Mouse (Mus musculus) cerebellum, adult 2 months (tissue): Measurements from ENCODE around the gene Tiam1. TPM values are rescaled to one million over a fixed set of nuclear protein-coding genes. Genes with fewer than 3 reads are reported as not detected.
A peak's percentile ranks its signal among the peaks of the same experiment; 100 is the strongest.
"Not testable (repeated sequence)": the region's sequence is repeated elsewhere in the genome, so short reads cannot be mapped to it uniquely, and the experiment has no call there.

Source experiments
- DNase-seq, 2 experiments: peaks; one replicate each; pipeline ENCODE4 v3.0.0; 2021
- H3K27ac ChIP-seq: fragments of 200-500 bp; 2 replicates; pipeline ENCODE4 v1.5.1; 2012; ENCODE audit warnings: low read length, control low read depth, inconsistent platforms; ENCODE audit not compliant: insufficient read depth
- H3K27me3 ChIP-seq: fragments of 200-500 bp; 2 replicates; pipeline ENCODE4 v1.6.1; 2012; ENCODE audit warnings: inconsistent platforms, mild to moderate bottlenecking, low read length, moderate library complexity; ENCODE audit not compliant: control insufficient read depth, insufficient read depth
- H3K4me1 ChIP-seq: fragments of 200-500 bp; 2 replicates; pipeline ENCODE4 v1.6.1; 2011; ENCODE audit warnings: low read length; ENCODE audit not compliant: control insufficient read depth, insufficient read depth
- H3K4me3 ChIP-seq: fragments of 200-500 bp; replicated peaks from 2 replicates; pipeline ENCODE3; 2011; ENCODE audit warnings: mild to moderate bottlenecking, low read depth, low read length, control low read depth; ENCODE audit not compliant: insufficient read depth
- CTCF ChIP-seq: fragments of 200-500 bp; IDR thresholded peaks from 2 replicates; pipeline ENCODE4 v1.5.1; 2011; ENCODE audit warnings: low read depth, mild to moderate bottlenecking, control low read depth, low read length, moderate library complexity, borderline replicate concordance; ENCODE audit not compliant: insufficient read depth
- POLR2A ChIP-seq: fragments of 200-500 bp; IDR thresholded peaks from 2 replicates; pipeline ENCODE4 v1.6.1; 2011; ENCODE audit warnings: low read length, control low read depth, borderline replicate concordance; ENCODE audit not compliant: insufficient read depth
- WGBS: fragments of 180-500 bp; shearing (Covaris S2); methylation state at CpG from one replicate; pipeline ENCODE4 v1.1.7; 2018; 5-methylcytosine and 5-hydroxymethylcytosine counted together
- polyA plus RNA-seq: library from polyadenylated mRNA; depleted of rRNA; stranded (reverse); fragments of >200 nt; gene quantifications from 2 replicates; pipeline ENCODE4 v1.2.3, GENCODE M21; 2012

The Tiam1 gene
- polyA plus RNA-seq, 1 experiment: 73.6 TPM

- peaks cover 42% of the 10 kb centered on the region for H3K4me1 ChIP-seq
- no peak for DNase-seq
- TF ChIP-seq POLR2A: no peak
- TF ChIP-seq CTCF: no peak
- H3K27ac ChIP-seq: no peak overlapping the region
- H3K4me3 ChIP-seq: no peak overlapping the region
- WGBS: 62% methylated on average over 14 of the region's 14 CpGs
- H3K27me3 ChIP-seq: no peaks in the 10 kb centered on the region
These were observed 58.0 kb downstream of the Tiam1 start for GRCm38 (mm10) chr16:90085580-90085979.

- peaks cover 25% of the 10 kb centered on the region; the same call in 1 of the 2 replicates for H3K4me1 ChIP-seq
- H3K27ac ChIP-seq: no peak overlapping the region
- peak; percentile 59 to 80 for DNase-seq
- TF ChIP-seq POLR2A (no peak), CTCF (no peak)
- 3% methylated on average over 1 of the region's 1 CpGs for WGBS
- H3K27me3 ChIP-seq: no peaks in the 10 kb centered on the region
- no peak overlapping the region for H3K4me3 ChIP-seq
These were observed 62.4 kb downstream of the Tiam1 start for GRCm38 (mm10) chr16:90081125-90081524.

- no peaks in the 10 kb centered on the region for H3K27me3 ChIP-seq
- H3K27ac ChIP-seq: no peak overlapping the region
- TF ChIP-seq POLR2A: no peak
- TF ChIP-seq CTCF: no peak
- DNase-seq: no peak
- H3K4me3 ChIP-seq: no peak overlapping the region
- peaks cover 13% of the 10 kb centered on the region; the same call in 1 of the 2 replicates for H3K4me1 ChIP-seq
- WGBS: 89% methylated on average over 11 of the region's 11 CpGs
These were observed 64.7 kb downstream of the Tiam1 start for GRCm38 (mm10) chr16:90078806-90079381.

- no peak overlapping the region; the same call in 1 of the 2 replicates for H3K27ac ChIP-seq
These were observed 70.1 kb downstream of the Tiam1 start for GRCm38 (mm10) chr16:90073510-90073909.

GRCm38 (mm10) chr16:90072651-90073050 is 70.9 kb downstream of the Tiam1 start:
- Histone ChIP-seq H3K4me1 (peaks cover 21% of the 10 kb centered on the region), H3K27me3 (no peaks in the 10 kb centered on the region), H3K4me3 (no peak overlapping the region), H3K27ac (no peak overlapping the region)
- WGBS: 34% methylated on average over 15 of the region's 15 CpGs
- no peak for DNase-seq
- TF ChIP-seq CTCF (no peak), POLR2A (no peak)

More at GRCm38 (mm10) chr16:90073510-90073909, 70.1 kb downstream of the Tiam1 start:
- H3K4me3 ChIP-seq: no peak overlapping the region
- TF ChIP-seq POLR2A (no peak), CTCF (no peak)
- H3K27me3 ChIP-seq: no peaks in the 10 kb centered on the region
- DNase-seq: peak in 1 of 2 experiments; percentile 37
- 45% methylated on average over 7 of the region's 7 CpGs for WGBS
- peaks cover 21% of the 10 kb centered on the region for H3K4me1 ChIP-seq

- peaks cover 21% of the 10 kb centered on the region for H3K4me1 ChIP-seq
- DNase-seq, H3K27ac ChIP-seq: not testable (repeated sequence)
These were observed 72.4 kb downstream of the Tiam1 start for GRCm38 (mm10) chr16:90071125-90071524.

GRCm38 (mm10) chr16:90070104-90070503 is 73.5 kb downstream of the Tiam1 start:
- no peak for TF ChIP-seq CTCF
- TF ChIP-seq POLR2A: no peak
- peaks cover 21% of the 10 kb centered on the region for H3K4me1 ChIP-seq
- H3K27ac ChIP-seq: no peak overlapping the region
- WGBS: 69% methylated on average over 11 of the region's 11 CpGs
- no peaks in the 10 kb centered on the region for H3K27me3 ChIP-seq
- no peak overlapping the region for H3K4me3 ChIP-seq
- DNase-seq: no peak

More at GRCm38 (mm10) chr16:90071125-90071524, 72.4 kb downstream of the Tiam1 start:
- not testable (repeated sequence) for H3K4me3 ChIP-seq, H3K27me3 ChIP-seq

- H3K4me1 ChIP-seq: peaks cover 21% of the 10 kb centered on the region
- no peak overlapping the region for H3K4me3 ChIP-seq
- WGBS: 38% methylated on average over 8 of the region's 8 CpGs
- H3K27ac ChIP-seq: no peak overlapping the region
- no peak for DNase-seq
- no peaks in the 10 kb centered on the region for H3K27me3 ChIP-seq
- no peak for TF ChIP-seq CTCF
- no peak for TF ChIP-seq POLR2A
These were observed 74.4 kb downstream of the Tiam1 start for GRCm38 (mm10) chr16:90069197-90069596.
